Mouse (Mus musculus) megakaryocyte-erythroid progenitor cell, adult 5-6 weeks (primary cell): ENCODE measurements around the gene Serpina3i. TPM values are rescaled to one million over a fixed set of nuclear protein-coding genes. Genes with fewer than 3 reads are reported as not detected.

Experiments
- ATAC-seq: replicated peaks from 2 replicates; pipeline ENCODE4 v1.8.0; 2016; ENCODE audit warnings: mild to moderate bottlenecking, inconsistent platforms; ENCODE audit not compliant: severe bottlenecking, poor library complexity, low FRiP score, low TSS enrichment
- total RNA-seq, 2 experiments: library from RNA; stranded (forward) in 1 of 2; stranded (reverse) in 1 of 2; fragments of 200-1000, 215-1000 nt in 1 of 2; fragments of >200 nt in 1 of 2; fragmentation: Nextera tagmentation in 1 of 2; gene quantifications; 2 replicates each; pipeline ENCODE4 v1.2.3; 2014 to 2017

Gene Serpina3i
- total RNA-seq, 2 experiments from 2014 or later = not detected

DNA sequence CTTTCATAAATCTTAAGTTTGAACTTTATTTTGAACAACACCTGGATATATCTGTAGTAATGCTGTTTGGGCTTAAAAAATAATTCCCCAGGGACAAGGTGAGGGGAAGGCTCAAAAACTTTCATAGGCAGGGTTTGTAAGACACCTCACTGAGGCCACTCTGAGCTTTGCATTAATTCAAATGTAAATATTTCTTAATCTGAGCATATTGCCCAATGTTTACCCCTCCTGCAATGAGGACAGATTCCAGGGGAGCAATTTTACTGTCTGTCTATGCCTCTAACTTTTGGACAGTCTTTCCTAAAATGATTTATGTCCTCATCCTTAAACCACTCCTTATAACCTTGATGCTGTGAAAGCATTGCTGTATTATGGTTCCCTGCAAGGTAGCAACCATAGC, 25.4 kb downstream of the Serpina3i start:
- no peak for ATAC-seq

DNA sequence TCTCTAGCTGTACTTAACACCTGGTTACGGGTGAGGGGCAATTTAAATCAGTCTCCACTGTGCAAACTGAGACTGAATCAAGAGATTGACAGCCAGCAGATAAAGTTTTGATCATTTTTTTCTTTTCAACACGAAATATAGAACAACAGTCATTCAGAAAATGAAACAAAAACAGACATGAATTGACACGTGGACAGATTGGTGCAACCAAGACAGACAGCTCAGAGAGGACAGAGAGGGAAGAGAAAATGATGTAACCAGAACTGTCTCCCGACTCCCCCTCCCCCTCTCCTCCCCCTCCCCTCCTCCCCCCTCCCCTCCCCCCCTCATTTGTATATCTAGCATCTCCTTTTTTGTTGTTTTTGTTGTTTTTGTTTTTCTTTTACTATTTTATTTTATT, 26.9 kb downstream of the Serpina3i start:
- no peak for ATAC-seq

- no peak for ATAC-seq
Measured at GRCm38 (mm10) chr12:104293963-104294362, 31.0 kb downstream of the Serpina3i start.

GRCm38 (mm10) chr12:104298049-104298448, 35.1 kb downstream of the Serpina3i start:
- ATAC-seq = no peak

DNA sequence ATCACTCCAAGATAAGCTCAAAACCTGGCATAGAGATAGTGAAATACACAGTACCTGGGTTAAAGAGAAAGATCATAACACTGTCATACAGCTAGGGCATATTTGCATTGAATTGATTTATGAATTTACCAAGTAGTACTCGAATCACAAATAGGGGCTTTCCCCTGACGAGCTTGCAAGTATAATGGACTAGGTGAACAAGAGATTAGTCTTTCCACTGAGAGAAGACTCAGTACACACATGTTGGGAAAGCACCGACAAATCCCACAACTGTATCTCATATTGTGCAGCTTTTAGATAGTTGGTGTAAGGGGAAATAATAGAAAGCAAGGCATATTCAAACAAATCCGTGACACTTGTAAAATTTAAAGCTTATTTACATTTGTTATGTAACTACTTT, 43.1 kb downstream of the Serpina3i start:
- ATAC-seq = no peak

DNA sequence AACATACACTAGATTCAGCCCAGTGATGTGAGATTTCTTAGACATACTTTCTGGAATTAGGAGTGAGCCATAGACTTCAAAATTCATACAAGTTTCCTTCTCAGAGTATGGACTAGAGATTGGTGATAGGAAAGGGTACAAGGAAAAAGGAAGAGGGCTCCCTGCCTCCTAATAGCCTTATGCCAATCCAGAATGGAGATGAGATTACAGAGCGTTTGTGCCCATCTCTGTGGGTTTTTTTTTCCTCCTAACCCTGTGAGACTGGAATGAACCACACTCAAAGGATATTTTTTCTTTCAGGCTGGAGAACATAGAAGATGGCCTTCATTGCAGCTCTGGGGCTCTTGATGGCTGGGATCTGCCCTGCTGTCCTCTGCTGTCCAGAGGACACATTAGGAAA, 51.3 kb downstream of the Serpina3i start, which contains the start of gene Serpina3j:
Gene Serpina3j (plus strand): TSS at position 301 of the 400 bp plus-strand sequence.
- no peak for ATAC-seq

Other genes with a start within 250 kb of the Serpina3i start
- gene Serpina9, start 249.4 kb upstream of the Serpina3i start, total RNA-seq (2014; fragmentation: Nextera tagmentation) = not detected in 2 replicates
- gene Serpina9, start 249.4 kb upstream of the Serpina3i start, total RNA-seq (2017) = not detected in 2 replicates
- gene Serpina12, start 218.7 kb upstream of the Serpina3i start, total RNA-seq (2014; fragmentation: Nextera tagmentation) = not detected in 2 replicates
- gene Serpina12, start 218.7 kb upstream of the Serpina3i start, total RNA-seq (2017) = 0.28 TPM in 1 of 2 replicates, not detected in the other
- not detected in 2 replicates for gene Serpina5, start 162.0 kb upstream of the Serpina3i start, total RNA-seq (2014; fragmentation: Nextera tagmentation)
- not detected in 2 replicates for gene Serpina5, start 162.0 kb upstream of the Serpina3i start, total RNA-seq (2017)
- gene Serpina3a, start 150.4 kb upstream of the Serpina3i start, total RNA-seq (2014; fragmentation: Nextera tagmentation) = not detected in 2 replicates
- not detected in 2 replicates for gene Serpina3a, start 150.4 kb upstream of the Serpina3i start, total RNA-seq (2017)
- not detected in 2 replicates for gene Serpina3b, start 135.1 kb upstream of the Serpina3i start, total RNA-seq (2014; fragmentation: Nextera tagmentation)
- gene Serpina3b, start 135.1 kb upstream of the Serpina3i start, total RNA-seq (2017) = not detected in 2 replicates
- gene Serpina3c, start 109.3 kb upstream of the Serpina3i start, total RNA-seq (2014; fragmentation: Nextera tagmentation) = not detected in 2 replicates
- not detected in 2 replicates for gene Serpina3c, start 109.3 kb upstream of the Serpina3i start, total RNA-seq (2017)
- gene Serpina3f, start 48.6 kb upstream of the Serpina3i start, total RNA-seq (2014; fragmentation: Nextera tagmentation) = 0.82 and 1.6 TPM in 2 replicates
- gene Serpina3f, start 48.6 kb upstream of the Serpina3i start, total RNA-seq (2017) = 0.11 and 1.9 TPM in 2 replicates
- 1.4 and 15.7 TPM in 2 replicates for gene Serpina3g, start 26.9 kb upstream of the Serpina3i start, total RNA-seq (2014; fragmentation: Nextera tagmentation)
- 12.0 and 28.0 TPM in 2 replicates for gene Serpina3g, start 26.9 kb upstream of the Serpina3i start, total RNA-seq (2017)
- not detected in 2 replicates for gene Serpina3j, start 51.4 kb downstream of the Serpina3i start, total RNA-seq (2014; fragmentation: Nextera tagmentation)
- gene Serpina3j, start 51.4 kb downstream of the Serpina3i start, total RNA-seq (2017) = not detected in 2 replicates
- gene Serpina3k, start 75.4 kb downstream of the Serpina3i start, total RNA-seq (2014; fragmentation: Nextera tagmentation) = not detected in 2 replicates
- gene Serpina3k, start 75.4 kb downstream of the Serpina3i start, total RNA-seq (2017) = not detected in 2 replicates
- not detected in 2 replicates for gene Serpina3m, start 75.4 kb downstream of the Serpina3i start, total RNA-seq (2014; fragmentation: Nextera tagmentation)
- not detected in 2 replicates for gene Serpina3m, start 75.4 kb downstream of the Serpina3i start, total RNA-seq (2017)
- not detected in 2 replicates for gene Serpina3n, start 143.6 kb downstream of the Serpina3i start, total RNA-seq (2014; fragmentation: Nextera tagmentation)
- not detected in 2 replicates for gene Serpina3n, start 143.6 kb downstream of the Serpina3i start, total RNA-seq (2017)
- not detected in 2 replicates for gene Gsc, start 210.2 kb downstream of the Serpina3i start, total RNA-seq (2014; fragmentation: Nextera tagmentation)
- gene Gsc, start 210.2 kb downstream of the Serpina3i start, total RNA-seq (2017) = not detected in 2 replicates